Mouse (Mus musculus) hematopoietic stem cell, adult 5-6 weeks (primary cell): Measurements from ENCODE around the gene Tmem98. TPM values are rescaled to one million over a fixed set of nuclear protein-coding genes. Genes with fewer than 3 reads are reported as not detected.

ENCODE experiments used
- ATAC-seq, 2 experiments: fragments of 125-278 bp in 1 of 2; replicated peaks in 1 of 2; 2 replicates each; pipeline ENCODE4 v1.8.0; 2016 to 2017; ENCODE audit warnings: inconsistent platforms in 2 of 2, mild to moderate bottlenecking in 2 of 2, moderate number of reproducible peaks in 2 of 2, low read depth in 1 of 2, moderate TSS enrichment in 1 of 2; ENCODE audit not compliant: low FRiP score in 2 of 2, poor library complexity in 2 of 2, severe bottlenecking in 2 of 2, insufficient read depth in 1 of 2, low TSS enrichment in 1 of 2
- total RNA-seq: library from RNA; stranded (forward); fragments of 172-1452, 232-1000 nt; gene quantifications from 2 replicates; pipeline ENCODE4 v1.2.3, GENCODE M21; 2017

Tmem98 gene
- total RNA-seq, 1 experiment from 2014 or later: 19.8 TPM

GRCm38 (mm10) chr11:80835395-80835794 is 25.4 kb downstream of the Tmem98 start:
- no peak for ATAC-seq

- no peak for ATAC-seq
Observed at GRCm38 (mm10) chr11:80835841-80836240, 25.9 kb downstream of the Tmem98 start.

- no peak for ATAC-seq
Observed at GRCm38 (mm10) chr11:80838724-80839123, 28.7 kb downstream of the Tmem98 start.

GRCm38 (mm10) chr11:80843435-80843834 is 33.5 kb downstream of the Tmem98 start:
- no peak for ATAC-seq

- no peak for ATAC-seq
Observed at GRCm38 (mm10) chr11:80845486-80845885, 35.5 kb downstream of the Tmem98 start.

- no peak for ATAC-seq
Observed at GRCm38 (mm10) chr11:80846115-80846514, 36.1 kb downstream of the Tmem98 start.

- no peak for ATAC-seq
Observed at GRCm38 (mm10) chr11:80848131-80848530, 38.2 kb downstream of the Tmem98 start.

- no peak for ATAC-seq
Observed at GRCm38 (mm10) chr11:80851859-80852258, 41.9 kb downstream of the Tmem98 start.

- ATAC-seq: no peak
Observed at GRCm38 (mm10) chr11:80853014-80853413, 43.0 kb downstream of the Tmem98 start.

GRCm38 (mm10) chr11:80854430-80854829 is 44.5 kb downstream of the Tmem98 start:
- no peak for ATAC-seq

- ATAC-seq: no peak
Observed at GRCm38 (mm10) chr11:80854908-80855307, 44.9 kb downstream of the Tmem98 start.

- no peak for ATAC-seq
Observed at GRCm38 (mm10) chr11:80856827-80857226, 46.9 kb downstream of the Tmem98 start.

GRCm38 (mm10) chr11:80858065-80858464 is 48.1 kb downstream of the Tmem98 start, which contains the start of gene Spaca3:
Gene Spaca3, plus strand, starts transcription at chr11:80858365.
- no peak for ATAC-seq

GRCm38 (mm10) chr11:80862941-80863340 is 53.0 kb downstream of the Tmem98 start:
- ATAC-seq: no peak

GRCm38 (mm10) chr11:80868039-80868438 is 58.1 kb downstream of the Tmem98 start:
- ATAC-seq: no peak

Other genes starting within 250 kb of the Tmem98 start
- gene Myo1d, start 30.1 kb upstream of the Tmem98 start, total RNA-seq: 3.0 and 3.4 TPM in 2 replicates
- not detected in 2 replicates for gene Spaca3, start 48.2 kb downstream of the Tmem98 start, total RNA-seq